Mouse (Mus musculus) intestine, embryonic 15.5 days (tissue): ENCODE data around the gene Tc2n. TPM values are rescaled to one million over a fixed set of nuclear protein-coding genes. Genes with fewer than 3 reads are reported as not detected.
A peak's percentile ranks its signal among the peaks of the same experiment; 100 is the strongest.

Experiments
- ATAC-seq: fragments of 200-750 bp; cut with Nextera tagmentation; 2 replicates; pipeline ENCODE4 v1.8.0; 2017; ENCODE audit warnings: moderate TSS enrichment, moderate library complexity
- H3K27ac ChIP-seq: fragments of 300-500 bp; sonication (generic); 2 replicates; pipeline ENCODE4 v1.5.1; 2015; ENCODE audit warnings: mild to moderate bottlenecking, inconsistent platforms
- H3K27me3 ChIP-seq: fragments of 300-500 bp; sonication (generic); replicated peaks from 2 replicates; pipeline ENCODE4 v1.6.1; 2015; ENCODE audit warnings: inconsistent platforms
- H3K36me3 ChIP-seq: fragments of 300-500 bp; sonication (generic); 2 replicates; pipeline ENCODE4 v1.6.1; 2015; ENCODE audit warnings: inconsistent platforms
- H3K4me1 ChIP-seq: fragments of 300-500 bp; sonication (generic); replicated peaks from 2 replicates; pipeline ENCODE4 v1.6.1; 2015; ENCODE audit warnings: inconsistent platforms
- H3K4me2 ChIP-seq: fragments of 300-500 bp; sonication (generic); replicated peaks from 2 replicates; pipeline ENCODE4 v1.6.1; 2015; ENCODE audit warnings: mild to moderate bottlenecking, inconsistent platforms
- H3K4me3 ChIP-seq: fragments of 300-500 bp; sonication (generic); replicated peaks from 2 replicates; pipeline ENCODE4 v1.5.1; 2015; ENCODE audit warnings: inconsistent platforms
- H3K9ac ChIP-seq: fragments of 300-500 bp; sonication (generic); 2 replicates; pipeline ENCODE4 v1.6.1; 2015; ENCODE audit warnings: inconsistent platforms
- H3K9me3 ChIP-seq: fragments of 300-500 bp; sonication (generic); 2 replicates; pipeline ENCODE4 v1.6.1; 2016; ENCODE audit warnings: inconsistent platforms
- WGBS: fragments of 180-500 bp; shearing (Covaris S2); methylation state at CpG from one replicate; pipeline ENCODE4 v1.1.7; 2015; 5-methylcytosine and 5-hydroxymethylcytosine counted together
- polyA plus RNA-seq: library from polyadenylated mRNA; unstranded; fragments of >200 nt; fragmentation: Nextera tagmentation; extraction: Ambion mirVana; gene quantifications from 2 replicates; pipeline ENCODE4 v1.2.1, GENCODE M21; 2015

Tc2n gene
- 3.5 and 4.0 TPM in 2 replicates for polyA plus RNA-seq

DNA sequence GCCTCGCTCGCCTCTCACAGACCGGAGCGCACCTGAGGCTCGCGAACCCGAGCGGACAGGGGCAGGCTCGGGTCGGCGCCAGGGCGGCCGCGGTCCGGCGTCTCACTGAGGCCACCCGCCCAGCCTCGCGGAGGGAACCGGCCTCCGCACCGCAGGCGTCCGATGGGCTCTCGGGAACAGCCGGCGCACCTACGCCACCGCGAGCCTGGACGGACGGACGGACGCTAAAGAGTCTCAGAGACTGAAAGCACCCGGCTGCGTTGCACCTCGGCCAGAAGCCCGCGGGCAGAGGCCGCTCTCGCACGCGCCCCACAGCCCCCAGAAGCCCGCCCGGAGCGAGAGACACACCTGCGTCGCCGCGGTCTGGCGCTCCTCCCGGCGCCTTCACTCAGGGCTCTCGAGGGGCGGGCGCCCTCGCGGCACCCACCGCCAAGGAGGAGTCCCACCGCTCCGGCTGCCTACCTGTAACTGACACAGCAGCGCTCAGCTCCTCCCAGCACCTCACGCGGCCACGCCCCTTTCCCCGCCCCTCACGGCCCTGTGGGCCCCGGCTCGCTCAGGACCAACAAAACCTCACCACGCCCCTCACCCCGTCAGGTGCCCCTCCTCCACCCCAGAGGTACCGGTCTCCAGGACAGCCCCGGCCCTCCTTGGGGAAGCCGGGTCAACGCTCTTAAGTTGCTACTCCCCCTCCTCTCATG, at the start of gene Tc2n:
TSS of gene Tc2n (minus strand) at position 470 of the 701 bp plus-strand sequence.
- peak within 1 kb of the TSS; percentile 98 for H3K4me2 ChIP-seq
- no peaks in the 10 kb centered on the region for H3K4me1 ChIP-seq
- peak within 1 kb of the TSS; percentile 60 for H3K9ac ChIP-seq
- WGBS: under 1% methylated on average over 58 of the region's 75 CpGs
- peak within 1 kb of the TSS; percentile 64 for H3K4me3 ChIP-seq
- ATAC-seq: peak; percentile 100
- no peaks in the 10 kb centered on the region for H3K9me3 ChIP-seq
- H3K36me3 ChIP-seq: no peaks in the 10 kb centered on the region
- H3K27me3 ChIP-seq: peaks cover 9% of the 10 kb centered on the region
- peak within 1 kb of the TSS; percentile 81 for H3K27ac ChIP-seq

DNA sequence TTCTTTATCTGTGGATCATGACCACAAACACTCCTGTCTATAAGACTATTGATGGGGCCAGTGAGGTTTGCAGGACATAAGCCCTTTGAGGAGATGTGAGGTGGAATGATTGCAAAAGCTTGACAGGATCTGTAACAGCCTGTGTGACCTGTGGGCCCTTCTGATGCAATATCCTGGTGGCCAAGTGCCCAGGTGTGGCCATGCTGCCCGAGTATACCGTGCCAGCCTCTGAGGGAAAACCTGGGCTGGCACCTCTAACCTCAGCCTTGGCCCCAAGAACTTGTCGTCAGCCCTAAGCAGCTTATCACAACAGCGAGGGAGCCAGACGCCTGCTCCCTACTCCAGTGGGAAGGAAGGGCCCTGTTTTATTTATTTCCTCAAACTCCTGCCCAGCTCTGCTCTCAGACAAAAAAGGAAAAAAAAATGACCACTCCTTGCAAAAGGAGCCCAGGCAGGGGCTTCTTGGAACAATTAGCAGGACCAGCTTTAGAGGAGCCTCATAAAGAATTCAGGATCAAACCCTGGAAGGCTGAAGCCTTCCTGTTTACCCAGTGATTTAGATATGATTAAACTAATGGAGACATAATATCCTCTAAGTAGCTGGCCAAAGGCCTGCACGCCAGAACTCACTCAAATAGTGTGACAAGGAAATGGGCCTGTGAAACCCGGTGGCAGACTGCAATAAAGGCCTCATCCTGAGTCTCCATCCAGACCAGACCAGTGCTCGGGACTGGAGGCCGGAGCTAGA, 49.2 kb upstream of the Tc2n start:
- 32% methylated on average over 9 of the region's 9 CpGs for WGBS
- no peaks in the 10 kb centered on the region for H3K27me3 ChIP-seq
- H3K27ac ChIP-seq: peak overlapping the region; percentile 72
- H3K9ac ChIP-seq: no peak overlapping the region
- H3K4me3 ChIP-seq: no peak overlapping the region
- no peaks in the 10 kb centered on the region for H3K9me3 ChIP-seq
- no peaks in the 10 kb centered on the region for H3K36me3 ChIP-seq
- H3K4me2 ChIP-seq: no peak overlapping the region
- 0 out of 2 replicates have a peak, but pooled peaks cover 11% of the 10 kb centered on the region for H3K4me1 ChIP-seq
- peak; percentile 79 for ATAC-seq

DNA sequence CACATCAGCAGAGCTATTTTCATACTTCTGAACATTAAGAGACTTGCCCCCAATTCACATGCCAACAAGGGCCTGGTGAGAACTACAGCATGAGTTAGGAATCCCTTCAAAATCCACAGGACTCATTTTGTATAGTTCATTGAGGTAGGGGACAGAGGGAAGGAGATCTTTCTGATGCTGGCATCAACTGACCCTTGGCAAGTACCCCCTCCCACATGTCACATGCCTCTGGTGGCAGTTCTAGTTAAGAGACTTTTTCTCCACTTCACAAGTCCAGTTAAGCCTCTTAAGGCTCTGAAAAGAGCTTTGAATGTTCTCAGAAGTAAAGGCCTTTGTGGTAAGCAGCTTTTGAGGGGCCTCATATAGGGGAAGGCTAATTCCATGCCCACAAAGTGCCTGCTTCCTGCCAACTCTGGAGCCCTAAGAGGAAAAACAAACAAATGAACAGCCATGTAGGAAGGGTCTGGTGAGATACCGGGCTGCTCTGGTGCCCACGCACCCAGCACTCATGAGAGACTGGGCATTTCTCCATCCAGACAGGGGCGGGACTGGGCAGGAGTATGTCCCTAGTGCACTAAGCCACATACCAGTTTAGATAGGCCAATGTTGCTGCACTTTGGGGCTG, 48.0 kb upstream of the Tc2n start:
- H3K4me3 ChIP-seq: no peak overlapping the region
- H3K4me1 ChIP-seq: 0 out of 2 replicates have a peak, but pooled peaks cover 11% of the 10 kb centered on the region
- no peaks in the 10 kb centered on the region for H3K27me3 ChIP-seq
- H3K9ac ChIP-seq: no peak overlapping the region
- H3K9me3 ChIP-seq: no peaks in the 10 kb centered on the region
- ATAC-seq: no peak
- WGBS: 65% methylated on average over 3 of the region's 3 CpGs
- no peaks in the 10 kb centered on the region for H3K36me3 ChIP-seq
- peak overlapping the region; percentile 72; the same call in 1 of the 2 replicates for H3K27ac ChIP-seq
- H3K4me2 ChIP-seq: no peak overlapping the region

DNA sequence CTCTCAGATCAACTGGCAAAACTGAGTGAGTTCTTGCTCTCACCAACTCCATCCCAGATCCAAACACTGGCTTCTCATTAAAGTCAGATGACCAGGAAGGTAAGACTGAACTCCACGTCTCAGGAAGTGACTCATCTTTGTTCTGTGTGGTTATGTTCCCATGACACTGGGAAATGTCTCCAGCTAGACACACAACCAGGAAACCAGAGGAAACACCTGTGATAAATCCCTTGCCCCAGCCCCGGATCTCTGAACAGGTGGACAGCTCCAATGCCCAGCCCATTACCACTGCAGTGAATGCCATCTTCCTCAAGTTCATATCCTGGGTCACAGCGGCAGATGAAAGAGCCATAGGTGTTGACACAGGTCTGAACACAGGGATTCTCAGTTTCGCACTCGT, 46.5 kb upstream of the Tc2n start:
- WGBS: 73% methylated on average over 5 of the region's 5 CpGs
- no peak overlapping the region for H3K27ac ChIP-seq
- no peak for ATAC-seq

DNA sequence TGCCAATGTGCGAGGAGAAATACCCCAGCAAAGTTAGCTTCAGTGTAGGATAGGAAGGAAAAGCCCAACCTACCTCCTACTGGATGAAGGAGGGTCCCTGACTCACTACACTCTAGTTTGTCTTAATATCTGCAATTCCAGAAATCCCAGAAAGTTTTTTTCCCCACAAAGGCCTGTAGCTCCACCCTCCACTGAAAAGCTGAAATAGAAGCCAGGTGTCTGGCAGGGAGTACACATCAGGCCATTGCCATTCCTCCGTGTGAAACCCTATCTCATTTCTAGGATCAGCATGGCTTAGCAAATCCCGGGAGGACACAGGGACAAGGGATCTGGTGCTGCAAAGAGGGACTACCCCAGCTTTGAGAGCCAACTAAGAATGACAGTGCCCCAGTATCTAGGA, 44.7 kb upstream of the Tc2n start:
- 75% methylated on average over 3 of the region's 3 CpGs for WGBS
- Histone ChIP-seq H3K4me1 (0 out of 2 replicates have a peak, but pooled peaks cover 11% of the 10 kb centered on the region), H3K27ac (no peak overlapping the region), H3K4me2 (no peak overlapping the region), H3K36me3 (no peaks in the 10 kb centered on the region), H3K9me3 (no peaks in the 10 kb centered on the region), H3K4me3 (no peak overlapping the region), H3K9ac (no peak overlapping the region), H3K27me3 (no peaks in the 10 kb centered on the region)
- no peak for ATAC-seq

More for the DNA sequence above, 46.5 kb upstream of the Tc2n start:
- 0 out of 2 replicates have a peak, but pooled peaks cover 11% of the 10 kb centered on the region for H3K4me1 ChIP-seq
- H3K4me2 ChIP-seq: no peak overlapping the region
- H3K9ac ChIP-seq: no peak overlapping the region
- no peaks in the 10 kb centered on the region for H3K9me3 ChIP-seq
- H3K36me3 ChIP-seq: no peaks in the 10 kb centered on the region
- H3K27me3 ChIP-seq: no peaks in the 10 kb centered on the region
- no peak overlapping the region for H3K4me3 ChIP-seq

DNA sequence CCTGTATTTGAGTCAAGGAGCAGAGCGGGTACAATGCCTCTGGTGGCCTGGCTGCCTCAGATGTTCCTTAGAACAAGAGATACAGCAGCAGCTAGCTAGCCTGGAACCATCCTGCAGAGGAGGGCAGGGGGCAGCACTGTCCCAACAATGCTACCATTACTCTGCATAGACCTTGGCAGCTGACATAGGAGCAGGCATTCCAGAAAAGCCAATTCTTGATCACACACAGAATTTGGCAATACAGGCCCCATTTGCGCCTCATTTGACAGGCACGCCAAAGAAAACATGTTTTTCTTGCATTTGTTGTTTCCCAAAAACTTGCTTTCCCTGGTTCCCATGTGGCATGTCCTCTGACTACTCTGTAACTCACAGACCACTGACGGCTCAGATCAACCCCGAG, 43.7 kb upstream of the Tc2n start:
- H3K27me3 ChIP-seq: no peaks in the 10 kb centered on the region
- no peak overlapping the region for H3K4me3 ChIP-seq
- H3K27ac ChIP-seq: no peak overlapping the region
- 91% methylated on average over 5 of the region's 5 CpGs for WGBS
- ATAC-seq: no peak
- 0 out of 2 replicates have a peak, but pooled peaks cover 5% of the 10 kb centered on the region for H3K4me1 ChIP-seq
- no peaks in the 10 kb centered on the region for H3K36me3 ChIP-seq
- H3K9ac ChIP-seq: no peak overlapping the region
- no peaks in the 10 kb centered on the region for H3K9me3 ChIP-seq
- no peak overlapping the region for H3K4me2 ChIP-seq

DNA sequence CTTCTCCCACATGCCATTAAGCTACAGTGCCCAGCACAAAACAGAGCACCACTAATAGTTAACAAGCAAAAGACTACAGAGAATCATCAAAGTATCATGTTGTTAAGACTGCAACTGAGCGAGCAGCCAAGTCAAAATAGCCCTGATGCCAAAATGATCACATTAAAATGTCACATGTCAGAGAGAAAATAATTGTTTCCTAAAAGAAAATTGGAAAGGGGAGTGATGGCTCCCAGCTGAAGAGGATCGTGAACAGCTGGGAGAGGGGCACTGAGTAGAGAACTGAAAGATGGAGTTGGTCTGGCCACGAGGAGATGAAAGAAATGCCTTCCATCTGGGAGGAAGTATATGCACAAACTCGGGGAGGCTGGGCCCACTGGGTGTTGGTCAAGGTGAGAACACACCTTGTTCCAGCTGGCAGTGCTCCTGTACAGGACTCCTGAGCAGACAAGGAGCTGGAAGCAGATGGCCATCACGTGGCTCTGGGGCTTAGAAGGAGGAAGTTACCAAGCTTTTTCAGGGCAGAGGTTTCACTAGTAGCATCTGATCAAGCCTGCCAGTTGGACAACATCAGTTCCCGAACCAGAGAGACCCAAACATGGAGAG, 41.2 kb upstream of the Tc2n start:
- Histone ChIP-seq H3K27ac (no peak overlapping the region; the same call in 1 of the 2 replicates), H3K9ac (no peak overlapping the region), H3K27me3 (no peaks in the 10 kb centered on the region), H3K4me1 (no peaks in the 10 kb centered on the region), H3K9me3 (no peaks in the 10 kb centered on the region), H3K36me3 (no peaks in the 10 kb centered on the region), H3K4me3 (no peak overlapping the region), H3K4me2 (no peak overlapping the region)
- WGBS: 59% methylated on average over 6 of the region's 6 CpGs
- peak; percentile 83 for ATAC-seq

DNA sequence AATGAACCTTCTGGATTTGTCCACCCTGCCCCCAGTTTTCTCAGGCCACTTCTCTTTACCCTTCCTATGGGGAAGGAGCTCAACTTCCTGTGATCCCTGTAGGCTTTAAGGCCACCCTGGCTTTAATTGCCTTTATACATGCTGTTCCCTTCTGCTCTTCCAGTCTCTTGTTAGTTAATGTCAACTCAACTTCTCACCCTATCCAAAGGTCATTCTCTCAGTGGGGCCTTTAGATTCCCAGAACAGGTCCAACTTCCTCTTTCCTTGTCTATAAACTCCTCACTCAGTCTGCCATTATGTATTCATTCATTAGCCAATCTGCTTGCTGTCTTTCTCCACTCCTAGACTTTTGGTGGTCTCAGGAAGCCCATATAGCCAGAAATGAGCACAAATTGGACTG, 40.4 kb upstream of the Tc2n start:
- peak; percentile 87 for ATAC-seq
- Histone ChIP-seq H3K4me3 (no peak overlapping the region), H3K27me3 (no peaks in the 10 kb centered on the region), H3K4me2 (no peak overlapping the region), H3K36me3 (no peaks in the 10 kb centered on the region), H3K9me3 (no peaks in the 10 kb centered on the region), H3K27ac (peak overlapping the region; percentile 28; the same call in 1 of the 2 replicates), H3K9ac (no peak overlapping the region), H3K4me1 (no peaks in the 10 kb centered on the region)

DNA sequence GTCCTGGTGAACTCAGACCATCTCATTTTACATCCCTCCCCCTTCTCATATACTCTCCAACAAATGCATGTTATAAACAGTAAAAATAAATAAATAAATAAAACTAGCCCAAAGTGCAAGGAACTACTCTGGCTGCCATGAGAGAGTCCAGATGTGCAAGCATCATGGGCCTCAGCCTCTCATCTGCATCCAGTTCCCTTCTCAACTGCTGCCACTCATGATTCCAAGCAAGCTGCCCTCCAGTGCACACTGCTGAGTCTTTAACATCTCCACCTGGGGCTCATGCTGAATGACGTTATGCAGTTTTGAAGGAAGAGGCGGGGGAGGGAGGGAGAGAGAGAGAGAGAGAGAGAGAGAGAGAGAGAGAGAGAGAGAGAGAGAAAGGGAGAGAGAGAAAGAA, 24.1 kb upstream of the Tc2n start:
- no peak overlapping the region for H3K9ac ChIP-seq
- 63% methylated on average over 2 of the region's 2 CpGs for WGBS
- no peak for ATAC-seq
- H3K27ac ChIP-seq: no peak overlapping the region
- H3K9me3 ChIP-seq: no peaks in the 10 kb centered on the region
- H3K4me2 ChIP-seq: no peak overlapping the region
- no peaks in the 10 kb centered on the region for H3K36me3 ChIP-seq
- no peaks in the 10 kb centered on the region for H3K4me1 ChIP-seq
- no peaks in the 10 kb centered on the region for H3K27me3 ChIP-seq
- no peak overlapping the region for H3K4me3 ChIP-seq

DNA sequence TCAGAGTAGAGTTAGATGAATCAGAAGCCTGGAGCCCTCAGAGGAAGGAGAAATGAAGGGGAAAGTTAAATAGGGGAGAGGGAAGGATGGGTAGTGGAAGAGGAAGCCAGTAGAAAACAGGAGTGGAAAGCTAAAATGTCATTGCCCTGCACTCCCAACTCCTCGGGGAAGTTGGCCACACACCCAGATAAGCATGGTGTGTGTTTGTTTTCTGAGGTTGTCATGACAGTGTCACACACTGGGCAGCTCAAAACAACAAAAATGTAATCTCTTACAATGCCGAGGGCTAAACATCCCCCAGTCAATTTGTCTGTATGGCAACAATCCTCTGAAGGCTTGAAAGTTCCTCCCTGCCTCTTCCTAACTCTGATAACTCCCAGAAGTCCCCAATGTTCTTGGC, 22.2 kb upstream of the Tc2n start:
- Histone ChIP-seq H3K36me3 (no peaks in the 10 kb centered on the region), H3K4me3 (no peak overlapping the region), H3K9ac (no peak overlapping the region), H3K9me3 (no peaks in the 10 kb centered on the region), H3K4me1 (no peaks in the 10 kb centered on the region), H3K4me2 (no peak overlapping the region), H3K27ac (no peak overlapping the region), H3K27me3 (no peaks in the 10 kb centered on the region)
- no peak for ATAC-seq
- WGBS: 39% methylated on average over 2 of the region's 2 CpGs

DNA sequence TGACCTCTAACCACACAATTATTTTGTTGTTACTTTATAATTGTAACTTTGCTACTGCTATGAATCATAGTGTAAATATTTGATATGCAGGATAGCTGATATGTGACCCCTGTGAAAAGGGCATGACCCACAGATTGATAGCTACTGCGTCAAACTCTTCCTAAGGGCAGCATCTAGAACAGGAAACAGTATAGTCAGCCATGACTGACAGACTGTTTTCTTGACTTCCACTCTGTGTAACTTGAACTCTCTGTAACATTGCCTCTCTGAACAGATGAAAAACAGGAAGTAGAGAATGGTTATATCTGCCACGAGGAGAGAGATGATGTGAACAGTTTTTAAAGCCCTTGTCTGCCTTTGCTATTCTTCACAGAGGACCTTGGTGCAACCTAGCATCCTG, 21.7 kb upstream of the Tc2n start:
- Histone ChIP-seq H3K27me3 (no peaks in the 10 kb centered on the region), H3K4me3 (no peak overlapping the region), H3K27ac (no peak overlapping the region), H3K4me2 (no peak overlapping the region), H3K9me3 (no peaks in the 10 kb centered on the region), H3K4me1 (no peaks in the 10 kb centered on the region), H3K36me3 (no peaks in the 10 kb centered on the region), H3K9ac (no peak overlapping the region)
- no peak for ATAC-seq
- WGBS: 17% methylated on average over 2 of the region's 2 CpGs

DNA sequence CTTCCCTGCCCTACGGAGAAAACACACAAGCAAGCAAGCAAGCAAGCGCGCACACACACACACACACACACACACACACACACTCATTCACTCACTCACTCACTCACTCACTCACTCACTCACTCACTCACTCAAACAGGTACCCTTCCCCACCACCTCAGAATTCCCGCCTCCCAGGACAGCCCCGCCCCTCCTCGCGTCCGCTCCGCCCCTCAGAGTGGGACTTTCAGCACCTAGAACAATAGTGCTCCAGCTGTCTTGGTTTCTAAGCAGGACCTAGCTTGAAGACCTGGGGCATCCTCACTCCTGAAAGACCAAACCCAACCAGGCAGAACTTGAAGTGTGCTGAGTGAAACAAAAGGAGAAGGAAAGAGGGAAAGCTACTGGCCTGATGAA, 430 bp upstream of the Tc2n start:
- Histone ChIP-seq H3K4me3 (peak overlapping the region; percentile 64), H3K4me1 (no peaks in the 10 kb centered on the region), H3K27me3 (peaks cover 9% of the 10 kb centered on the region), H3K9me3 (no peaks in the 10 kb centered on the region), H3K36me3 (no peaks in the 10 kb centered on the region), H3K4me2 (peak overlapping the region; percentile 98), H3K27ac (no peak overlapping the region), H3K9ac (peak overlapping the region; percentile 60)
- ATAC-seq: peak; percentile 76
- 1% methylated on average over 9 of the region's 9 CpGs for WGBS
